Mouse (Mus musculus): ENCODE results near the gene Lbx2. TPM values are rescaled to one million over a fixed set of nuclear protein-coding genes. Genes with fewer than 3 reads are reported as not detected.

The Lbx2 gene
- 0.59 and 0.63 TPM in 2 replicates for polyA plus RNA-seq (2015; fragmentation: Nextera tagmentation; extraction: Ambion mirVana)

GRCm38 (mm10) chr6:83086121-83087035 lies at the start of gene Lbx2:
TSS of gene Lbx2 (plus strand) at chr6:83086367.
- Histone ChIP-seq H3K9ac (no peak within 1 kb of the TSS), H3K27me3 (replicated peaks) (peaks cover 79% of the 10 kb centered on the region), H3K9me3 (no peaks in the 10 kb centered on the region), H3K27ac (no peak within 1 kb of the TSS), H3K4me1 (peaks cover 14% of the 10 kb centered on the region), H3K4me3 (replicated peaks) (peak within 1 kb of the TSS; percentile 25), H3K4me2 (peak within 1 kb of the TSS; percentile 48), H3K36me3 (no peaks in the 10 kb centered on the region)
- 6% methylated on average over 41 of the region's 42 CpGs for WGBS
- ATAC-seq (ENCODE audit: insufficient read depth, low FRiP score, low read depth) = no peak

DNA sequence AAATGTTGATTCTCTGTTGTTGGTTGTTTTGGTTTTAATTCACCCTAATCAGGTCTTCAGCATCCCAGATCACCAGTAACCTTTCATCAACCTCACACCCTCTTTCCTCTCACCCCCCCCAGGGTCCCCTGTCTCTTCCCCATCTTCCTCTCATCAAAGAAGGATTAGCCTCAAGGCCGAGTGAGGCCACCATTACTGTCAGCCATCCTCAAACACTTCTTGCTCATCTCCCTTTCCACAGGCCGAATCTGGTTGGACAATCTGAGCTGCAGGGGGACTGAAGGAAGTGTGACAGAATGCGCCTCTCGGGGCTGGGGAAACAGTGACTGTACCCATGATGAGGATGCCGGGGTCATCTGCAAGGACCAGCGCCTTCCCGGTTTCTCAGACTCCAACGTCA lies 49.0 kb upstream of the Lbx2 start:
- Histone ChIP-seq H3K36me3 (no peaks in the 10 kb centered on the region), H3K4me2 (no peak overlapping the region), H3K27ac (no peak overlapping the region), H3K4me1 (peaks cover 29% of the 10 kb centered on the region), H3K27me3 (replicated peaks) (no peaks in the 10 kb centered on the region), H3K9ac (no peak overlapping the region), H3K4me3 (replicated peaks) (no peak overlapping the region), H3K9me3 (no peaks in the 10 kb centered on the region)
- 73% methylated on average over 8 of the region's 8 CpGs for WGBS
- ATAC-seq (ENCODE audit: insufficient read depth, low FRiP score, low read depth) = no peak

GRCm38 (mm10) chr6:83038496-83039012 lies 47.6 kb upstream of the Lbx2 start:
- Histone ChIP-seq H3K4me1 (peaks cover 25% of the 10 kb centered on the region), H3K9ac (no peak overlapping the region), H3K9me3 (no peaks in the 10 kb centered on the region), H3K27ac (peak overlapping the region; percentile 4; the same call in 1 of the 2 replicates), H3K4me3 (replicated peaks) (peak overlapping the region; percentile 19), H3K4me2 (peak overlapping the region; percentile 51), H3K36me3 (no peaks in the 10 kb centered on the region), H3K27me3 (replicated peaks) (no peaks in the 10 kb centered on the region)
- 19% methylated on average over 24 of the region's 24 CpGs for WGBS
- ATAC-seq (ENCODE audit: insufficient read depth, low FRiP score, low read depth) = peak; percentile 86

DNA sequence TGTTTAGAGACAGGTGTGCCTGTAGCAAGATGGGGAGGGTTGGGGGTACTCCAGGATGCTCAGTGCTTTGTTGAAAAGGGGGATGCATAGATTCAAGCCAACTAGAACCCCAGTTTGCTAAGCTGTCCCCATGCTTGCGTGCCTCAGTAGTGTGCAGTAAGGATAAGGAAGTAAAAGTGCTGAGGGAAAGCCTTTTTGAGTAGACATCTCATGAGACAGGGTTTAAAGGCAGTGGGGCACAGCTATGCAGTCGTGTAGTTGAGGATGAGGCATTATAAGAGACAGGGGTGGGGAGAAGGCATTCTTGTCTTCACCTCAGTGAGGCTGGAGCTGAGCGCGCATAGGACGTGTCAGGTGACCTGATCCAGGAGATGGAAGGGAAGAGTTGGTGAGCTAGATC lies 45.6 kb upstream of the Lbx2 start:
- Histone ChIP-seq H3K9me3 (no peaks in the 10 kb centered on the region), H3K27ac (no peak overlapping the region), H3K27me3 (replicated peaks) (no peaks in the 10 kb centered on the region), H3K4me3 (replicated peaks) (no peak overlapping the region), H3K4me2 (no peak overlapping the region), H3K4me1 (peaks cover 13% of the 10 kb centered on the region), H3K36me3 (no peaks in the 10 kb centered on the region), H3K9ac (no peak overlapping the region)
- WGBS = 85% methylated on average over 5 of the region's 5 CpGs
- ATAC-seq (ENCODE audit: insufficient read depth, low FRiP score, low read depth) = no peak

- Histone ChIP-seq H3K4me3 (replicated peaks) (no peak overlapping the region), H3K4me1 (peaks cover 4% of the 10 kb centered on the region), H3K4me2 (no peak overlapping the region), H3K36me3 (no peaks in the 10 kb centered on the region), H3K27me3 (replicated peaks) (no peaks in the 10 kb centered on the region), H3K9me3 (no peaks in the 10 kb centered on the region), H3K27ac (no peak overlapping the region), H3K9ac (no peak overlapping the region)
- no peak for ATAC-seq (ENCODE audit: insufficient read depth, low FRiP score, low read depth)
- WGBS = 58% methylated on average over 6 of the region's 6 CpGs
Observed at GRCm38 (mm10) chr6:83043561-83043960, 42.6 kb upstream of the Lbx2 start.

GRCm38 (mm10) chr6:83043993-83044392 lies 42.2 kb upstream of the Lbx2 start:
- no peak for ATAC-seq (ENCODE audit: insufficient read depth, low FRiP score, low read depth)
- H3K27ac ChIP-seq = no peak overlapping the region
- WGBS = 87% methylated on average over 5 of the region's 5 CpGs
- H3K4me1 ChIP-seq = no peaks in the 10 kb centered on the region
- H3K9me3 ChIP-seq = no peaks in the 10 kb centered on the region
- H3K9ac ChIP-seq = no peak overlapping the region
- no peaks in the 10 kb centered on the region for H3K36me3 ChIP-seq
- no peaks in the 10 kb centered on the region for H3K27me3 ChIP-seq (replicated peaks)
- H3K4me2 ChIP-seq = no peak overlapping the region
- H3K4me3 ChIP-seq (replicated peaks) = no peak overlapping the region

GRCm38 (mm10) chr6:83044742-83045141 lies 41.4 kb upstream of the Lbx2 start:
- Histone ChIP-seq H3K4me3 (replicated peaks) (no peak overlapping the region), H3K27ac (no peak overlapping the region), H3K4me1 (no peaks in the 10 kb centered on the region), H3K9ac (no peak overlapping the region), H3K36me3 (no peaks in the 10 kb centered on the region), H3K4me2 (no peak overlapping the region), H3K27me3 (replicated peaks) (no peaks in the 10 kb centered on the region), H3K9me3 (no peaks in the 10 kb centered on the region)
- 67% methylated on average over 9 of the region's 9 CpGs for WGBS
- ATAC-seq (ENCODE audit: insufficient read depth, low FRiP score, low read depth) = no peak

DNA sequence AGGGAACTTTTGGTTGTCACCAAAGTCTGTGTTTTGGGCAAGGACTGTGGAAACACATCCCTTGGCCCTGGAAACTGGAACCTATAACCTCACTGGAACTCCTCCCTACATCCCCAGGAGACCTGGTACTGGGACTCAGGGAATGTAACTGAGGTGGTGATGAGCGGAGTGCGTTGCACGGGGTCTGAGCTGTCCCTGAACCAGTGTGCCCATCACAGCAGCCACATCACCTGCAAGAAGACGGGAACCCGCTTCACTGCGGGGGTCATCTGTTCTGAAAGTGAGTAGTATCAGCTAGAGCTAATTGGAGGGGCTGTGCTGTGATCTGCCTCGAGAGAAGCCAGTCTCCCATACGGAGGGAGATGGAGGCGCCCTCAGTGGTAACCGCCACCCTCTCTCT lies 36.8 kb upstream of the Lbx2 start:
- peaks cover 12% of the 10 kb centered on the region for H3K36me3 ChIP-seq
- no peak overlapping the region for H3K4me3 ChIP-seq (replicated peaks)
- no peaks in the 10 kb centered on the region for H3K27me3 ChIP-seq (replicated peaks)
- no peak overlapping the region for H3K27ac ChIP-seq
- H3K9ac ChIP-seq = no peak overlapping the region
- H3K4me2 ChIP-seq = no peak overlapping the region
- 73% methylated on average over 10 of the region's 10 CpGs for WGBS
- no peaks in the 10 kb centered on the region for H3K9me3 ChIP-seq
- ATAC-seq (ENCODE audit: insufficient read depth, low FRiP score, low read depth) = no peak
- peaks cover 13% of the 10 kb centered on the region for H3K4me1 ChIP-seq

DNA sequence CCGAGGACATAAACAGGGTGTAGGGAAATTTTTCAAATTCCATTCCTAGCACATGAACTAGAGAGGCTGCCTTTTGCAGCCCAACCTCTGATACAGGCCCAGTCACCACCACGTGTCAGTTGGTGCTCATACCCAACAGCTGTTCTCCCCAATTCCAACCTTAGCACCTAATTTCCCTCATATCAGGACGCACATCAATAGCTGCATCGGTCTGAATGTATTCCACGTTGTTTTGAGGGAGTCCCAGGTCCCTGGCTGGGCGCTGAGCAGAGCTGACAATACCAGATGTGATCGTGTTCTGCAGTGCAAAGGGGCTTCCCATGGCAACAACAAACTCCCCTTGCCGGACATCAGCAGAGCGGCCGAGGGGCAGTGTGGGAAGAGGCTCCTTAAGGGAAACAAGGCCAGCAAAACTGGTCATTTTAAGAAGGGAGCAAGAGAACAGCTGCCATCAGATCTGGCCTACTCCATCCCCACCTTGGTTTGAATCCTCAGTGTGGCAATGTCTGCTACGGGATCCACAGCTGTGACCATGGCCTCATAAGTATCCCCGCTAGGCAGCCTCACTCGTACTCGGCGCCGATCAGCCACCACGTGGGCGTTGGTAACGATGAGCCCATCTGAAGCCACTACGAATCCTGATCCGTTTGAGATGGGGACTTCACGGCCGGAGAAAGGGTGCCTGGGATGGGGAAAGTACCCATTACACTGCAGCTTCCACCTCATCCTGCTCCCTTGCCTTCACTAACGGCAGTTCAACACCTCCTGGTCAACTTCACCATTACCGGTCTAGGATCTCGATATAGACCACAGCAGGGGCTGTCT lies 32.8 kb upstream of the Lbx2 start:
- 2% methylated on average over 26 of the region's 26 CpGs for WGBS
- peak overlapping the region; percentile 55 for H3K9ac ChIP-seq
- peak overlapping the region; percentile 82 for H3K4me2 ChIP-seq
- H3K36me3 ChIP-seq = peaks cover 19% of the 10 kb centered on the region
- H3K4me3 ChIP-seq (replicated peaks) = peak overlapping the region; percentile 85
- no peaks in the 10 kb centered on the region for H3K9me3 ChIP-seq
- no peak for ATAC-seq (ENCODE audit: insufficient read depth, low FRiP score, low read depth)
- no peaks in the 10 kb centered on the region for H3K27me3 ChIP-seq (replicated peaks)
- peaks cover 22% of the 10 kb centered on the region for H3K4me1 ChIP-seq
- H3K27ac ChIP-seq = peak overlapping the region; percentile 84

DNA sequence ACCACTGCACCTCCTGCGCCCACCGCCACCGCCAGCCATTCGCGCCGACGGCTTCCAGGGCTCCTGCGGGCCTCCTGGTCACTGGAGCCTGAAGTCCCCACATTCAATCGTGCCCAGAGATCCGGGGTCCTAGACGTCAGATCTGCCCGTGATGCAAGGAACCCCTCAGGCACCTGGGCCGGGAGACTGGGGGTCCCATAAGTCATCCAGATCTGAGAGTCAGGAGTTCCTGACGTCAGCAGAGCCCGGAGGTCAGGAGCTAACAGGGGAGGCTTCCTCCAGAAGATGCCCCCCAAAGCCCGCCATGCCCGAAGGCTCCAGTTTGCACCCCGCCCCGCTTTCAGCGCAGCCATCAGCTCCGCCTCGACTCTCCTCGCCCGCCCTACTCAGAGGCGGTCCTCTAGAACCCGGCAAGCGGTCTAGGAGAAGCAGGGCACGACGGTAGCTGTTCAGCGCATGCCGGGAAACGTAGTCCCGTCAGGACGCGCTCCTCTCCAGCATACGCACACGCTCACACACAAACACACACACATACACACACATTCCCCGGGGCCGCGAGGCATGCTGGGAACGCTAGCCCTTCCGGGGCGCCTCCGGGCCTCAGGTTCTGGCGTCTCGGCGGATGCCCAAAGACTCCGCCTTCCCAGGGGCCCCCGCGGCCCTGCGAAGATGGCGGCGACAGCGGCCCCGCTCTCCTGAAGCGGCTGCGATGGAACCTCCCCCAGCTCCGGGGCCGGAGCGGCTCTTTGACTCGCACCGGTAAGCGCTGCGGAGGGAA lies 31.9 kb upstream of the Lbx2 start, which contains the start of gene Aup1:
Gene Aup1, plus strand, starts transcription at position 448 of the 778 bp plus-strand sequence.
- Histone ChIP-seq H3K9me3 (no peaks in the 10 kb centered on the region), H3K9ac (peak within 1 kb of the TSS; percentile 94), H3K4me2 (peak within 1 kb of the TSS; percentile 82), H3K36me3 (peaks cover 19% of the 10 kb centered on the region), H3K4me3 (replicated peaks) (peak within 1 kb of the TSS; percentile 85), H3K27ac (peak within 1 kb of the TSS; percentile 84), H3K4me1 (peaks cover 22% of the 10 kb centered on the region), H3K27me3 (replicated peaks) (no peaks in the 10 kb centered on the region)
- WGBS = under 1% methylated on average over 62 of the region's 64 CpGs
- peak; percentile 97 for ATAC-seq (ENCODE audit: insufficient read depth, low FRiP score, low read depth)

DNA sequence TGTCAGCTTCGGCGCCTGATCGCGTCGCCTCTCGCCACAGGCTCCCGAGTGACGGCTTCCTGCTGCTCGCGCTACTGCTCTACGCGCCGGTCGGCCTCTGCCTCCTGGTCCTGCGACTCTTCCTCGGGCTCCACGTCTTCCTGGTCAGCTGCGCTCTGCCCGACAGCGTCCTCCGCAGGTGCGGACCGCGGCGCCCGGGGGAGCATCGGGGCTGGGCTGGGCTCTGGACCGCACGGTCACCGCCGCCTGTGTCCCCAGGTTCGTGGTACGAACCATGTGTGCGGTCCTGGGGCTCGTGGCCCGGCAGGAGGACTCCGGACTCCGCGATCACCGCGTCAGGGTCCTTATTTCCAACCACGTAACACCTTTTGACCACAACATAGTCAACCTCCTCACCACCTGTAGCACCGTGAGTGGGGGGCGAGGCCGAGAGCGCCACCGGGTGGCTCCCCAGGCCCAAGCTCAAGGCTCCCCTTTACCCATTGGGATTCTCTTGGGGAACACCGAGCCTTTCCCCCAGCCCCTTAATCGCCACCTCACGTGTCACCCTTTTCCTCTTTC lies 31.2 kb upstream of the Lbx2 start, which contains the start of gene Htra2:
Gene Htra2, minus strand, starts transcription at position 403 of the 561 bp plus-strand sequence.
- H3K9ac ChIP-seq = peak within 1 kb of the TSS; percentile 94

More for the DNA sequence above, 31.2 kb upstream of the Lbx2 start, which contains the start of gene Htra2:
- H3K9me3 ChIP-seq = no peaks in the 10 kb centered on the region
- H3K27ac ChIP-seq = peak within 1 kb of the TSS; percentile 84
- peaks cover 19% of the 10 kb centered on the region for H3K36me3 ChIP-seq
- peak within 1 kb of the TSS; percentile 82 for H3K4me2 ChIP-seq
- WGBS = under 1% methylated on average over 50 of the region's 50 CpGs
- no peaks in the 10 kb centered on the region for H3K27me3 ChIP-seq (replicated peaks)
- peak within 1 kb of the TSS; percentile 85 for H3K4me3 ChIP-seq (replicated peaks)
- ATAC-seq (ENCODE audit: insufficient read depth, low FRiP score, low read depth) = no peak
- H3K4me1 ChIP-seq = peaks cover 22% of the 10 kb centered on the region

Measured in stomach, embryonic 15.5 days (tissue).